Mouse (Mus musculus): ENCODE results near the gene Kif5a.

DNA sequence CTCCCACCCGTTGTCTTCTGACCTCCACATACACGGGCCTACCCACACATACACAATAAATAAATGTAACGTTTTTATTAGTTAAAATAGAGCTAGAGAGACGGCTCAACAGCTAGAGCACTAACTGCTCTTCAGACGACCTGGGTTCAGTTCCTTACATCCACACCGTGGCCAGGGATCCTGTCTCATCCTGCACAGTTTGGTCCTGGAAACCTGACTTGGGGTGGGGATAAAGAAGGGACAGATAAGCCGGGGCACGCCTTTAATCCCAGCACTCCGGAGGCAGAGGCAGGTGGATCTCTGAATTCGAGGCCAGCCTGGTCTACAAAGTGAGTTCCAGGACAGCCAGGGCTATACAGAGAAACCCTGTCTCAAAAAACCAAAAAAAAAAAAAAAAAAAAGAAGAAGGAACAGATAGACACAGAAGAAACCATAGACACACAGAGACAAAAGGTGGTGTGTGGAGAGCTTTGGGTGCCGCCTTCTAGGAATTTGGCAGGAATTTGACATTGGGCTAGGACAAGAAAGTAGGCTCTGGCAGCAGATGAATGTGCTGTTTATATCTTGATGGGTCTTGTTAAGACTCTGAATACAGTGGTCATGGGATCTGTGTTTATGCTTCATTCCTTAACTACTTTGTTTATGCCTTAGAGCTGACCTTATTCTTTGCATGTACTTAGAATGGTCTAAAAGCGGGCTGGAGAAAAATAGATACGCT, 49.3 kb downstream of the Kif5a start:
- no peak for TF ChIP-seq POLR2A (IDR thresholded peaks at IDR 0.05; ENCODE audit: borderline replicate concordance, insufficient read depth, low read length)
- no peak for TF ChIP-seq CTCF (IDR thresholded peaks at IDR 0.05; ENCODE audit: borderline replicate concordance, insufficient read depth, low read depth, low read length)

Data from cerebellum, adult 2 months (tissue).